Mouse (Mus musculus): Measurements from ENCODE around the gene Sae1.

- TF ChIP-seq CTCF (conservative IDR thresholded peaks at IDR 0.05; ENCODE audit: low read length) (no peak), POU5F1 (IDR thresholded peaks at IDR 0.05; ENCODE audit: borderline replicate concordance, low read length) (no peak), NANOG (IDR thresholded peaks at IDR 0.05; ENCODE audit: borderline replicate concordance, low read length) (no peak)
These were observed 18.1 kb upstream of the Sae1 start for GRCm38 (mm10) chr7:16405516-16406351.

Data from E14TG2a.4 (cell line).